15 mouse cellular contexts compared by ENCODE assay signal in the genomic region with DNA sequence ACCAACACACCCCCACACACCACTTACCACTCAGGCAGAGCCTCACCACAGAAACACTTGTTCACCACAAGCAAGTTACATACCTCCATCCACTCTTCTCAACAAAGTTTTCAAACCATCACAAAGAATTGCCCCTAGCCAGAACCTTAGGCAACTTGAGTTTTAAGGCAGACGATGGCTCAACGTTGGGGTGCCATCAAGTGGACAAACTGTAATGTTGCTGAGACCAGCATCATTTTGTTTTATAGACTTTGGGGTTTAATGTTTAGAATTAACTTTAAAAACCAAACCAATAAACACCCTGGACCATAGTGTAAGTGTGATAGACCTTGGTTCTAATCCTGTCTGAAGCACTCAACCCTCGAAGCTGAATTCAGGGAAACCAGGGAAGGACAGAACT. TPM values are rescaled to one million over a fixed set of nuclear protein-coding genes. Genes with fewer than 3 reads are reported as not detected.
DNase-seq lines count a peak whose midpoint lies in the region; ATAC-seq and TF ChIP-seq lines count a peak whose summit lies in the region.
"Had no signal": no experiment of that assay in that cellular context is flagged by ENCODE, and none has a peak within 500 bp of the region (broad histone marks: within the 10 kb centered on the region; RNA-seq: fewer than 3 reads in every experiment).

No protein-coding gene starts in this region.

- no peaks in the 10 kb centered on the region for H3K27me3 ChIP-seq in heart, adult 2 months (ENCODE audit: control insufficient read depth, insufficient read depth, low read length)
- no peaks in the 10 kb centered on the region for H3K27me3 ChIP-seq in liver, embryonic 14.5 days (ENCODE audit: control insufficient read depth, insufficient read depth, low read length)
- H3K27me3 ChIP-seq in liver, embryonic 12.5 days (replicated peaks) = no peaks in the 10 kb centered on the region
- H3K27me3 ChIP-seq in CH12.LX (replicated peaks) = no peaks in the 10 kb centered on the region
- H3K27me3 ChIP-seq: embryonic facial prominence, embryonic 13.5 days; hindbrain, embryonic 15.5 days; lung, embryonic 15.5 days had no signal

- H3K36me3 ChIP-seq in heart, adult 2 months (ENCODE audit: control insufficient read depth, insufficient read depth, low read length) = no peaks in the 10 kb centered on the region
- H3K36me3 ChIP-seq in liver, embryonic 14.5 days (replicated peaks; ENCODE audit: control insufficient read depth, insufficient read depth, low read depth) = no peaks in the 10 kb centered on the region
- H3K36me3 ChIP-seq in liver, embryonic 12.5 days = 0 out of 2 replicates have a peak, but pooled peaks cover 3% of the 10 kb centered on the region
- no peaks in the 10 kb centered on the region for H3K36me3 ChIP-seq in CH12.LX (replicated peaks in 1 of 2; ENCODE audit: control insufficient read depth in 1 of 2, insufficient read depth in 1 of 2, low read length in 1 of 2)
- H3K36me3 ChIP-seq: embryonic facial prominence, embryonic 13.5 days; G1E; hindbrain, embryonic 15.5 days; lung, embryonic 15.5 days had no signal

- H3K9me3 ChIP-seq in liver, embryonic 14.5 days (ENCODE audit: control insufficient read depth, low read length) = no peaks in the 10 kb centered on the region
- H3K9me3 ChIP-seq in liver, embryonic 12.5 days (replicated peaks) = no peaks in the 10 kb centered on the region
- H3K9me3 ChIP-seq in CH12.LX (replicated peaks; ENCODE audit: low read length) = no peaks in the 10 kb centered on the region
- H3K9me3 ChIP-seq: embryonic facial prominence, embryonic 13.5 days; G1E; hindbrain, embryonic 15.5 days; lung, embryonic 15.5 days had no signal

- in situ Hi-C loops in CH12.LX (cut with MboI; ENCODE audit: low pct_ligation_motif_present, low pct_unique_long_range_greater_than_20kb, low sequenced_read_pairs) = no loop called here

- intact Hi-C loops in heart, adult 2 months (cut with DNase I) = loop anchor here (2.0 kb wide), 1 partner anchor 279 kb away; no protein-coding TSS in a partner anchor

- TF ChIP-seq POLR2A in heart, adult 2 months (IDR thresholded peaks at IDR 0.05; ENCODE audit: insufficient read depth, low read depth, low read length) = no peak
- no peak for TF ChIP-seq POLR2A in CH12.LX (IDR thresholded peaks at IDR 0.05; ENCODE audit: low read depth, low read length)

- no peak overlapping the region for H3K9ac ChIP-seq in heart, adult 2 months (ENCODE audit: low read depth, low read length)
- H3K9ac ChIP-seq in liver, embryonic 14.5 days (replicated peaks) = no peak overlapping the region
- H3K9ac ChIP-seq in liver, embryonic 12.5 days = no peak overlapping the region
- no peak overlapping the region for H3K9ac ChIP-seq in CH12.LX (ENCODE audit: insufficient read depth, low read depth)
- H3K9ac ChIP-seq: embryonic facial prominence, embryonic 13.5 days; hindbrain, embryonic 15.5 days; lung, embryonic 15.5 days had no signal

- peak; percentile 59 for TF ChIP-seq CTCF in heart, adult 2 months (IDR thresholded peaks at IDR 0.05)
- peak; percentile 32; the same call in 1 of the 2 replicates for TF ChIP-seq CTCF in liver, embryonic 14.5 days (IDR thresholded peaks at IDR 0.05; ENCODE audit: low read depth)
- peak; percentile 22 to 74; a peak in 2 of 4 replicates for TF ChIP-seq CTCF in CH12.LX (conservative IDR thresholded peaks at IDR 0.05 in 1 of 2, IDR thresholded peaks at IDR 0.05 in 1 of 2; ENCODE audit: low read depth in 2 of 2, low read length in 2 of 2)

- H3K4me1 ChIP-seq in heart, adult 2 months (ENCODE audit: control insufficient read depth, insufficient read depth, low read length) = no peaks in the 10 kb centered on the region
- H3K4me1 ChIP-seq in liver, embryonic 14.5 days (replicated peaks; ENCODE audit: control insufficient read depth in 2 of 2, insufficient read depth in 2 of 2, low read length in 1 of 2) = no peaks in the 10 kb centered on the region
- H3K4me1 ChIP-seq in liver, embryonic 12.5 days = no peaks in the 10 kb centered on the region
- no peaks in the 10 kb centered on the region for H3K4me1 ChIP-seq in CH12.LX (ENCODE audit: control insufficient read depth in 1 of 2, insufficient read depth in 2 of 2)
- H3K4me1 ChIP-seq: embryonic facial prominence, embryonic 13.5 days; hindbrain, embryonic 15.5 days; lung, embryonic 15.5 days had no signal

- no peak overlapping the region for H3K27ac ChIP-seq in heart, adult 2 months
- H3K27ac ChIP-seq in liver, embryonic 14.5 days = no peak overlapping the region
- H3K27ac ChIP-seq in liver, embryonic 12.5 days = no peak overlapping the region
- no peak overlapping the region for H3K27ac ChIP-seq in CH12.LX (ENCODE audit: insufficient read depth, low read depth)
- H3K27ac ChIP-seq: embryonic facial prominence, embryonic 13.5 days; hindbrain, embryonic 15.5 days; lung, embryonic 15.5 days had no signal

- H3K79me2 ChIP-seq in heart, adult 2 months (replicated peaks; ENCODE audit: control insufficient read depth, insufficient read depth, low read length) = no peaks in the 10 kb centered on the region
- no peaks in the 10 kb centered on the region for H3K79me2 ChIP-seq in CH12.LX (replicated peaks; ENCODE audit: control insufficient read depth, extremely low read depth, insufficient read depth, poor library complexity, severe bottlenecking)

- no peak overlapping the region for H3K4me2 ChIP-seq in liver, embryonic 14.5 days (ENCODE audit: low read depth)
- H3K4me2 ChIP-seq in liver, embryonic 12.5 days = no peak overlapping the region
- no peak overlapping the region for H3K4me2 ChIP-seq in CH12.LX (ENCODE audit: insufficient read depth, low read depth, poor library complexity, severe bottlenecking)
- H3K4me2 ChIP-seq: embryonic facial prominence, embryonic 13.5 days; hindbrain, embryonic 15.5 days; lung, embryonic 15.5 days had no signal

- dilution Hi-C loops in CH12.LX (cut with MboI; ENCODE audit: extremely low pct_ligation_motif_present, extremely low pct_unique_long_range_greater_than_20kb, low sequenced_read_pairs) = no loop called here

- no peak for DNase-seq in heart, adult 2 months
- DNase-seq in heart, adult 18-20 months = no peak
- no peak for DNase-seq in liver, embryonic 14.5 days (ENCODE audit: low read depth in 3 of 3, low spot score in 3 of 3)
- DNase-seq in CH12.LX (ENCODE audit: extremely low read depth) = no peak
- no peak for DNase-seq in embryo, embryonic 9.5 days (ENCODE audit: extremely low spot score)
- DNase-seq in spleen, postnatal 14 days (ENCODE audit: low spot score in 2 of 2) = no peak
- DNase-seq: adrenal gland, postnatal 36 days; cerebellum, postnatal 25 days; kidney, adult 8-10 months had no signal

- H3K4me3 ChIP-seq in heart, adult 2 months = no peak overlapping the region
- H3K4me3 ChIP-seq in liver, embryonic 14.5 days (ENCODE audit: insufficient read depth in 1 of 2, low read depth in 2 of 2, low read length in 2 of 2) = no peak overlapping the region
- H3K4me3 ChIP-seq in liver, embryonic 12.5 days = no peak overlapping the region
- no peak overlapping the region for H3K4me3 ChIP-seq in CH12.LX (replicated peaks in 1 of 3; ENCODE audit: low read depth in 2 of 3, low read length in 2 of 3, poor library complexity in 1 of 3)
- H3K4me3 ChIP-seq: embryonic facial prominence, embryonic 13.5 days; hindbrain, embryonic 15.5 days; lung, embryonic 15.5 days had no signal

- no peak for TF ChIP-seq EP300 in heart, adult 2 months (IDR thresholded peaks at IDR 0.05; ENCODE audit: insufficient read depth, low read depth, low read length)
- no peak for TF ChIP-seq EP300 in liver, embryonic 14.5 days (IDR thresholded peaks at IDR 0.05; ENCODE audit: low read depth)
- TF ChIP-seq EP300 in CH12.LX (IDR thresholded peaks at IDR 0.05; ENCODE audit: low read length) = no peak

- ATAC-seq in liver, embryonic 14.5 days (ENCODE audit: insufficient read depth) = no peak
- ATAC-seq in liver, embryonic 12.5 days = no peak
- 0 out of 2 replicates have a peak, but pooled peaks have one; percentile 22 for ATAC-seq in common myeloid progenitor, adult 5-6 weeks (replicated peaks; ENCODE audit: low read depth, poor library complexity, severe bottlenecking)

- WGBS in heart, adult 2 months = 73% methylated on average over 3 of the region's 3 CpGs
- 78% methylated on average over 3 of the region's 3 CpGs for WGBS in liver, embryonic 14.5 days (ENCODE audit: insufficient replicate concordance)
- 70% methylated on average over 3 of the region's 3 CpGs for WGBS in liver, embryonic 12.5 days (ENCODE audit: insufficient replicate concordance)

- peak; percentile 82 for TF ChIP-seq RAD21 in CH12.LX (IDR thresholded peaks at IDR 0.05; ENCODE audit: low read depth, low read length)

TF ChIP-seq in CH12.LX, 34 proteins besides CTCF, POLR2A, EP300 and RAD21 (continues in another document):
- TF ChIP-seq USF1 (IDR thresholded peaks at IDR 0.05; ENCODE audit: low read depth, low read length) (no peak), RCOR1 (conservative IDR thresholded peaks at IDR 0.05; ENCODE audit: low read depth, low read length) (no peak), IRF4 (IDR thresholded peaks at IDR 0.05; ENCODE audit: low read depth, low read length) (no peak), MXI1 (IDR thresholded peaks at IDR 0.05; ENCODE audit: low read depth, low read length) (no peak), USF2 (conservative IDR thresholded peaks at IDR 0.05; ENCODE audit: low read depth, low read length) (no peak), PAX5 (IDR thresholded peaks at IDR 0.05; ENCODE audit: low read length) (no peak), SMC3 (IDR thresholded peaks at IDR 0.05; ENCODE audit: low read depth, low read length) (peak; percentile 70)

RNA-seq across cellular contexts. Expression of gene Ehhadh, which starts 19.4 kb away (rescaled TPM):
- 10 to 100 TPM; 13.6 to 16.9 TPM for total RNA-seq in heart, adult 2 months (2021)
- 6.6 and 10.7 TPM in 2 replicates for polyA plus RNA-seq in heart, adult 2 months (2012; rRNA removed)
- total RNA-seq in heart, adult 18-20 months (2021) = 10 to 100 TPM; 12.2 to 19.0 TPM
- polyA plus RNA-seq in liver, embryonic 14.5 days (2012; rRNA removed) = 6.1 and 7.7 TPM in 2 replicates
- polyA plus RNA-seq in liver, embryonic 14.5 days (2014; fragmentation: Nextera tagmentation; extraction: Ambion mirVana) = 8.1 and 8.2 TPM in 2 replicates
- polyA plus RNA-seq in liver, embryonic 12.5 days (2016; fragmentation: Nextera tagmentation; extraction: Ambion mirVana) = 5.0 TPM in 2 replicates
- total RNA-seq in CH12.LX (2012; rRNA removed) = 2.9 TPM in 2 replicates
- total RNA-seq in CH12.LX (2014; rRNA removed) = 0.47 and 0.93 TPM in 2 replicates
- polyA plus RNA-seq in CH12.LX (2012; ENCODE audit: insufficient read length, low read depth) = 0.86 and 1.1 TPM in 2 replicates
- total RNA-seq in common myeloid progenitor, adult 5-6 weeks (2017) = 3.3 and 5.2 TPM in 2 replicates

RNA-seq across cellular contexts. Expression of gene Map3k13, which starts 25.9 kb away (rescaled TPM):
- total RNA-seq in heart, adult 2 months (2021) = under 1 TPM; 0.96 to 0.97 TPM
- 0.62 and 1.1 TPM in 2 replicates for polyA plus RNA-seq in heart, adult 2 months (2012; rRNA removed)
- under 1 TPM; 0.77 to 0.87 TPM for total RNA-seq in heart, adult 18-20 months (2021)
- polyA plus RNA-seq in liver, embryonic 14.5 days (2012; rRNA removed) = 0.50 and 0.61 TPM in 2 replicates
- polyA plus RNA-seq in liver, embryonic 14.5 days (2014; fragmentation: Nextera tagmentation; extraction: Ambion mirVana) = 0.30 and 0.38 TPM in 2 replicates
- 0.35 and 0.41 TPM in 2 replicates for polyA plus RNA-seq in liver, embryonic 12.5 days (2016; fragmentation: Nextera tagmentation; extraction: Ambion mirVana)
- total RNA-seq in CH12.LX (2012; rRNA removed) = 0.42 and 0.89 TPM in 2 replicates
- total RNA-seq in CH12.LX (2014; rRNA removed) = 0.20 and 0.32 TPM in 2 replicates
- polyA plus RNA-seq in CH12.LX (2012; ENCODE audit: insufficient read length, low read depth) = 1.3 TPM in 2 replicates
- total RNA-seq in common myeloid progenitor, adult 5-6 weeks (2017) = 0.05 and 0.69 TPM in 2 replicates
